11 mouse cellular contexts compared by ENCODE assay signal in the genomic region with DNA sequence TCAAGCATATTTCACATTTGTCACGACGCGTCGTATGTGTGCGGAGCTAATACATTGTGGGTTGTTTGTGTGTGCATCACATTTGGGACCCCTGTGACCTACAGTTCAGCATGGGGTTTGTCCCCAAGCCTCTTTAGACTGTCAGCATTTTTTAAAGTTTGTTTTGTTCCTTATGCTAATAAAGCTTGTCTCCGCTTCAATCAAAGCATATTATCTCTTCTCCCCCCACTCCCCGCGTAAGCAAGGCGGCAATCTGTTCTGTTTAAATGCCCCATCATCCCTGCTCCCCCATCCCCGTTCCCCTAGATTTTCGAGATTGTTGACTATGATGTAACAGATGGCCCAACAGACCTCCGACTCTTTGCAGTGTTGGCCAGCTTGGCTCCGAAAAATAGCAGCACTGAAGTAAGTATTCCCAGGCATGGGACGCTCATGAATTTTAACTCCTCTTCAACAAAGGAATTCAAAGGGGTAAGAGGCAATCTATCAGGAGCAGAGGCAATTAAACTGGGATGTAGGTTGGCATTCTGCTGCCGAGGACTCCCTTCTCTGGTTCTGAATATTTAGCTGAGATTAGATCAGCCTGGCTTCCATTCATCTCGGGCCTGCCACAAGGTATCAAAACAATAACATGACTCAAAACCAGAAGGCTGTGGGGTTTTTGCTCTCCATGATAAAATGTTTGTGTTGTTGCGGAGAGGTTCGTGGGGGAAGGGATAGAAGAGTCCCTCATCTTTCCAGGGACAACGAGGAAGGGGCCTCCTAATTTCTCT.
A peak's percentile ranks its signal among the peaks of the same experiment; 100 is the strongest.
DNase-seq lines count a peak whose midpoint lies in the region; ATAC-seq lines count a peak whose summit lies in the region.
"Had no signal": no experiment of that assay in that cellular context is flagged by ENCODE, and none has a peak within 500 bp of the region (broad histone marks: within the 10 kb centered on the region; RNA-seq: fewer than 3 reads in every experiment).

No protein-coding gene starts in this region.

- H3K27me3 ChIP-seq in hindbrain, embryonic 10.5 days (ENCODE audit: insufficient read depth, poor library complexity, severe bottlenecking) = no peaks in the 10 kb centered on the region
- H3K27me3 ChIP-seq in neural tube, embryonic 15.5 days (replicated peaks) = no peaks in the 10 kb centered on the region

- 0 out of 2 replicates have a peak, but pooled peaks cover 6% of the 10 kb centered on the region for H3K9me3 ChIP-seq in hindbrain, embryonic 10.5 days
- H3K9me3 ChIP-seq in neural tube, embryonic 15.5 days (replicated peaks) = no peaks in the 10 kb centered on the region

- WGBS in hindbrain, embryonic 10.5 days = 44% methylated on average over 19 of the region's 19 CpGs
- 13% methylated on average over 19 of the region's 19 CpGs for WGBS in neural tube, embryonic 15.5 days

- peaks cover 33% of the 10 kb centered on the region for H3K4me1 ChIP-seq in hindbrain, embryonic 10.5 days (replicated peaks)
- peaks cover 13% of the 10 kb centered on the region for H3K4me1 ChIP-seq in neural tube, embryonic 15.5 days

- peak overlapping the region; percentile 82 for H3K27ac ChIP-seq in hindbrain, embryonic 10.5 days
- H3K27ac ChIP-seq in neural tube, embryonic 15.5 days (replicated peaks) = peak overlapping the region; percentile 37; the same call in 1 of the 2 replicates

- peak overlapping the region; percentile 30; the same call in 1 of the 2 replicates for H3K4me3 ChIP-seq in hindbrain, embryonic 10.5 days
- H3K4me3 ChIP-seq in neural tube, embryonic 15.5 days (replicated peaks) = peak overlapping the region; percentile 19

- H3K4me2 ChIP-seq in neural tube, embryonic 15.5 days = peak overlapping the region; percentile 48
- H3K4me2 ChIP-seq: lung, embryonic 14.5 days had no signal

- H3K9ac ChIP-seq in neural tube, embryonic 15.5 days (replicated peaks) = no peak overlapping the region
- H3K9ac ChIP-seq: lung, embryonic 14.5 days had no signal

- DNase-seq in cerebellum, postnatal 14 days = peak; percentile 20 to 49
- DNase-seq in cerebellum, adult 11 months = no peak
- DNase-seq in hindbrain, embryonic 10.5 days (ENCODE audit: low spot score) = peak; percentile 56
- peak; percentile 13 to 16 for DNase-seq in layer of hippocampus, postnatal 25 days (ENCODE audit: extremely low spot score in 1 of 2, low spot score in 1 of 2)
- DNase-seq in kidney, postnatal 36 days = no peak
- DNase-seq: adrenal gland, postnatal 10 days; heart, postnatal 4 days; lung, embryonic 14.5 days had no signal

- no peaks in the 10 kb centered on the region for H3K36me3 ChIP-seq in hindbrain, embryonic 10.5 days
- no peaks in the 10 kb centered on the region for H3K36me3 ChIP-seq in neural tube, embryonic 15.5 days

- ATAC-seq in neural tube, embryonic 15.5 days (ENCODE audit: low FRiP score) = peak; percentile 86
- ATAC-seq in inflammation-experienced regulatory T-cells, adult 6 months = no peak
- no peak for ATAC-seq in megakaryocyte progenitor cell, adult 5-6 weeks (replicated peaks; ENCODE audit: poor library complexity)

Comparison
In these comparisons a context has a peak if more than half of its experiments do, and no peak if none do; other contexts are left out.
1. DNase-seq: peak in cerebellum, postnatal 14 days (2 of 2), hindbrain, embryonic 10.5 days (single experiment) and layer of hippocampus, postnatal 25 days (2 of 2); none in cerebellum, adult 11 months (single experiment) and kidney, postnatal 36 days (0 of 2).